Mouse (Mus musculus): ENCODE results near the gene Prdx1.

DNA sequence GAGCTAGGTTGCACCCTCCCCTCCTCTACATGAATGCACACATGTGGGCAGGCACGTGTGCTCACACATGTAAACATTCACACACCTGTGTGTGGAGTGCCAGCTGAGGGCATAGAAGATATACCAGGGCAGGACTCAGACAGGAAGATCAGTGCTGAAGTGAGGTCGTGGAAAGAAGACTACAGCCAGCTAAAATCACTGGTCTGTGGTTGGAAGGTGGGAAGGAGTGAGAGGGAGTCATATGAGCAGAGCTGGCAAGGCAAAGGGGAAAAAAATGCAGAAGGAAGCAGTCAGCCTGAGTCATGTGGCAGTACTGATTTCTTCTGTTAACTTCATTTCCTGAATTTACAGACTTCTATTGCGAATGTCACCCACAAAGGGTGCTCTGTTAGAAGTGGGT lies 17.2 kb upstream of the Prdx1 start:
- no peak for TF ChIP-seq CTCF (IDR thresholded peaks at IDR 0.05; ENCODE audit: low read depth)
- no peak for TF ChIP-seq EP300 (IDR thresholded peaks at IDR 0.05; ENCODE audit: low read depth)
